Mouse (Mus musculus) ES-Bruce4 (cell line): ENCODE data around the gene Mettl7b. TPM values are rescaled to one million over a fixed set of nuclear protein-coding genes. Genes with fewer than 3 reads are reported as not detected.

ENCODE experiments used
- H3K27ac ChIP-seq: 2 replicates; pipeline ENCODE4 v1.5.1; 2012; ENCODE audit warnings: low read length, inconsistent platforms; ENCODE audit not compliant: insufficient read depth
- H3K27me3 ChIP-seq: 2 replicates; pipeline ENCODE4 v1.6.1; 2012; ENCODE audit warnings: mild to moderate bottlenecking, low read length, inconsistent platforms; ENCODE audit not compliant: control insufficient read depth, poor library complexity, insufficient read depth, severe bottlenecking
- H3K36me3 ChIP-seq: 2 replicates; pipeline ENCODE4 v1.6.1; 2012; ENCODE audit warnings: inconsistent platforms, mild to moderate bottlenecking, low read length, moderate library complexity; ENCODE audit not compliant: control insufficient read depth, poor library complexity, insufficient read depth, severe bottlenecking
- H3K4me1 ChIP-seq: one replicate; pipeline ENCODE4 v1.8.1; 2011; ENCODE audit warnings: low read length; ENCODE audit not compliant: control insufficient read depth, insufficient read depth
- H3K4me3 ChIP-seq: 2 replicates; pipeline ENCODE4 v1.5.1; 2011; ENCODE audit warnings: low read depth, mild to moderate bottlenecking, low read length
- H3K9ac ChIP-seq: 2 replicates; pipeline ENCODE4 v1.6.1; 2012; ENCODE audit warnings: low read depth, mild to moderate bottlenecking, inconsistent platforms; ENCODE audit not compliant: poor library complexity, severe bottlenecking
- H3K9me3 ChIP-seq: replicated peaks from 2 replicates; pipeline ENCODE4 v1.6.1; 2012; ENCODE audit warnings: mild to moderate bottlenecking, low read length, inconsistent platforms; ENCODE audit not compliant: control insufficient read depth, poor library complexity, insufficient read depth, severe bottlenecking
- CTCF ChIP-seq: IDR thresholded peaks from one replicate; pipeline ENCODE4 v1.8.1; 2011; ENCODE audit warnings: low read depth, low read length
- EP300 ChIP-seq: IDR thresholded peaks from 2 replicates; pipeline ENCODE4 v1.6.1; 2011; ENCODE audit warnings: low read depth, low read length; ENCODE audit not compliant: insufficient read depth
- POLR2A ChIP-seq: IDR thresholded peaks from one replicate; pipeline ENCODE4 v1.8.1; 2011; ENCODE audit warnings: low read length; ENCODE audit not compliant: insufficient read depth
- polyA plus RNA-seq: library from polyadenylated mRNA; stranded (reverse); fragments of >200 nt; gene quantifications from 2 replicates; pipeline ENCODE4 v1.2.4, GENCODE M21; 2011; ENCODE audit warnings: low read depth; ENCODE audit not compliant: missing spikeins, insufficient read depth, insufficient read length

The Mettl7b gene
- polyA plus RNA-seq, 1 experiment: not detected

DNA sequence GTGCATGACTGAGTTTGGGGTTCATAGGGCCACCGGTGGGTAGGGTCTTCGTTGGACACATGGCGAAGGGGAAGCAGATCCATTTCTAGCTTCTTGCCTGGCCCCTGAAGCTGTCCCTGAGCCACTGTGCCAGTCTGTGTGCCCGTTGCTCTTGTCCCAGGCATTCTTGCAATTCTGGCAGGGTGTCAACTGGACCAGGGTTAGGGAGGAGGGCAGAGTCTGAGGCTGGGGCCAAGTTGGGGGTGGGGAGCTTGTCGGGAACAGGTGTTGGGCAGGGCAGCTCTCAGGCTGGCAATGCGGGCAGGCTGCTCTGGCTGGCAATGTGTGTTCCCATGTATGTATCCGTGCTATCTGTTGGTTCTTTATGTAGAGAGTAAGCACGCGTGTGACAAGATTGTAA, 22.3 kb downstream of the Mettl7b start:
- Histone ChIP-seq H3K9ac (no peak overlapping the region), H3K27ac (no peak overlapping the region), H3K27me3 (no peaks in the 10 kb centered on the region), H3K4me3 (no peak overlapping the region), H3K36me3 (no peaks in the 10 kb centered on the region), H3K4me1 (peaks cover 3% of the 10 kb centered on the region), H3K9me3 (no peaks in the 10 kb centered on the region)
- TF ChIP-seq CTCF: no peak
- no peak for TF ChIP-seq POLR2A
- TF ChIP-seq EP300: no peak

DNA sequence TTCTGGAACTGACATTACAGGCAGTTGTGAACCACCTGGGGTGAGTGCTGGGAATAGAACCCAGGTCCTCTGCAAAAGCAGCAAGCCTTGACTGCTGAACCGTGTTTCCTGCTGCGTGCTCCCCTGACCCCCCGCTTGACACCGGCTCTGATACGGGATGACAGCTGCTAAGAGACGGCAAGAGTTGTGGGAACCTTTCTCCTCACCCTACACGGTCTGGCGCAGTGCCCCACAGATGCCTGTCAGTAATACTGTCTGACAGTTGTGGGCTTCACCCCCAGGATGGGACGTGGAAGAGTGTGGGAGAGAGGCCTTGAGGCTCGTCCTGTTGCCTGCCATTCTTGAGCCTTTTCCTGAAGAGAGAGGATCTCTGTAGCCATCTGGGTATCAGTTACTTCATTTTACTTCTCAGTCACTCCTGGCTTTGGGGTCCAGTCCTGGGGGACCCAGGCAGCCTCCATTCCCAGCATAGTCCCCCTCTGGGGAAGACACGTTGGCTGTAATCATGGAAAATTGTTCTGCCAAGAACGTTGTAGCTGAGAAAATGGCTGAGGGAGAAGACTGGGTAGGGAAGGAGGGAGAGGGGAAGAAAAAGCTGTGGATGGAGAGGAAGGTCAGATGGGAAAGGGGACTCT, 22.9 kb downstream of the Mettl7b start:
- Histone ChIP-seq H3K27me3 (no peaks in the 10 kb centered on the region), H3K9ac (no peak overlapping the region), H3K4me3 (no peak overlapping the region), H3K4me1 (peaks cover 3% of the 10 kb centered on the region), H3K27ac (no peak overlapping the region), H3K9me3 (no peaks in the 10 kb centered on the region), H3K36me3 (no peaks in the 10 kb centered on the region)
- TF ChIP-seq CTCF: no peak
- no peak for TF ChIP-seq POLR2A
- no peak for TF ChIP-seq EP300

DNA sequence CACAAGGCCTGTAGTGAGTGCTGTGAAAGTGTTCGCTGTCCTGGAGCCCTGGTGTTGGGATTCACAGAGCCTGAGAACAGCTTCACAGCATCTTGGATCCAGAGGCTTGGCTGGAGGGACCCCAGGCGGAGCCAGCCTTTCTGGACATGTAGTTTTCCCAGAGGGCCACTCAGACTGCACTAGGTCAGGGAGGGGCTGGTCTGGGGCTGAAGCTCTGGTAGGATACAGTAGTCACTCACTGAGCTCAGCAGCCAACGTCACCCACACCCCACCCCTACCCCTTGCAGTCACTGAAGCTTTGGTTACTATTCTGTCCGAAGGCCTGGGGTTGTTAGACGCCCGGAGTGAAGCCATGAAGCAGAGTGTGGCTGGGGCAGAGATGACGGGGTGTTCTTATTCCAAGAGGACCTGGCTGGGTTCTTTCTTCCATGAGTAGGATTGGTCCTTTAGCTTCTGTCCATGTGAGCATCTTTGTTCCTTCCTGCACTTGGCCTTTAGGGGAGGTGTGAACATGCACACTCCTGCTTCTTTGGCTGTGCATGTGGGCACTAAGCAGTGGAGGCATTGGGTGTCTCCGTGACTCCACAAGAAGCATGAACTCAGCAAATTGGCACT, 24.9 kb downstream of the Mettl7b start:
- Histone ChIP-seq H3K4me3 (no peak overlapping the region), H3K4me1 (peaks cover 3% of the 10 kb centered on the region), H3K27ac (no peak overlapping the region), H3K36me3 (no peaks in the 10 kb centered on the region), H3K9me3 (no peaks in the 10 kb centered on the region), H3K27me3 (no peaks in the 10 kb centered on the region), H3K9ac (no peak overlapping the region)
- no peak for TF ChIP-seq EP300
- TF ChIP-seq CTCF: no peak
- no peak for TF ChIP-seq POLR2A

DNA sequence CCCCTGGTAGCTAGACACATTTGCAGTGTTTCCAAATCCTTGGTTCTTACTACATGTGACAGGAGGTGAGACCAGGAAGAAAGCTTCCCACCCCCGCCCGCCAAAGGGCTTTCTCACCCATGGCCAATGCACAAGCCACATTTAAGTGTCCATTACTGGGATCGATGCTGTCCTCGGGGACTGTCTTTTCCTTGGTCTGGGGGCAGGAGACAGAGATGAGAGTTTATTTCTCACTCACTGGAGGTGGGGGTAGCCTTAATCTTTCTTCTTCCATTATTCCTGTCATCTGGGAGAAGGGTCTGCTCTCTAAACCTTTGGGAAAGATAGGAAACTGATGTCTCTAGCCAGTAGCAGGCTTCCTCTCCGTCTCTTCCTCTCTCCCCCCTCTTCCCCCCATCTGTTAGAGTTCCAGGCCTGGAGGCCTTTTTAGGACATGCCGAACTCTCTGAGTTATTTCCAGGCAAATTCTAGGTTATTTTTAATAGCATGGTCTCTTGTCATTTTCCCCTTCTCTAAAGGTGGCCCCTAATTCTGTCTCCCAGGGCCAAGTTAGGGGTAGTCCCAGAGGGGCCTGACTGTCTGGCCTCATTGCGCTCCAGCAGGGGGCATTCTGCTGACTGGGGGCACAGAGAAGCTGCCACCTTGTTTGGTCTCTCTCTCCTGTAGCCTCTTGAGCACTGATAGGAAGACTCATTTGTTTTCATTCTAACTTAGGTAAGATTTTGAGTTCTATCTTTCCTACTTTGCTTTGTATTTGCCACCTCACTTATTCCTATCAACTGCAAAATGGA, 25.6 kb downstream of the Mettl7b start:
- Histone ChIP-seq H3K4me1 (peaks cover 3% of the 10 kb centered on the region), H3K9ac (no peak overlapping the region), H3K36me3 (no peaks in the 10 kb centered on the region), H3K27ac (no peak overlapping the region), H3K27me3 (no peaks in the 10 kb centered on the region), H3K4me3 (no peak overlapping the region), H3K9me3 (no peaks in the 10 kb centered on the region)
- TF ChIP-seq POLR2A: no peak
- TF ChIP-seq CTCF: no peak
- TF ChIP-seq EP300: no peak

DNA sequence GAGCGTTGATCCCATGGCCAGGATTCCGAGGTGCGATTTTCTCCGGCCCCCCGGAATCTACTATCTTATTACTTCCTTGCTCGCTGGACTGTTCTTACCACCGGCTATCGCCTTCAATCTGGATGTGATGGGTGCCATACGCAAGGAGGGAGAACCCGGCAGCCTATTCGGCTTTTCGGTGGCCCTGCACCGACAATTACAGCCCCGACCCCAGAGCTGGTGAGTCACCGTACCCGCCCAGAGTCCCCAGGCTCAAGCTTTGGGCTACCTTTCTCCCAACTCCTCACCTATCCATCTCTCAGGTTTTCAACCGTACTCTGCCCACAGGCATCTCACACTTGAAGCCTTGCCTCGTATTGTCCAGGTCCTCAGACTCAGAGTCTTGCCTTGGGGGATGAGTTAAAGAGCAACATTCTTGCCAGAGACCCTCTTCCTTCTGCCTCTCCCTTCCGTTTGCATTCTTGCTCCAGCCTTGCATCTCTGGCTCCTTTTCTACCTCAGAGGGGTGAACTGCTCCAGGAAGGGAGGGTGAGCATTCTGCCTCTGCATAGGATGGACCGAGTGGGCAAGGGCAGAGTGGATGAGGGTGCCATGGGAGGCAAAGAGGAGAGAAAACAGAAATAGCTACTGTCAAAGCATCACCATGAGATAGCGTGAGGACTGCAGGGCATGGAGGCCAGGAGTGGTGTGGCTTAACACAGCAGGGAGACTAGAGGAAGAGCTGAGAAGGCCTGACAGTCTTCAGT, 26.6 kb downstream of the Mettl7b start:
- H3K9me3 ChIP-seq: no peaks in the 10 kb centered on the region
- TF ChIP-seq EP300: no peak
- no peak overlapping the region for H3K27ac ChIP-seq
- H3K4me1 ChIP-seq: peaks cover 3% of the 10 kb centered on the region
- no peaks in the 10 kb centered on the region for H3K27me3 ChIP-seq
- H3K9ac ChIP-seq: peak overlapping the region; percentile 48
- no peaks in the 10 kb centered on the region for H3K36me3 ChIP-seq
- H3K4me3 ChIP-seq: peak overlapping the region; percentile 56
